Mouse (Mus musculus): ENCODE results near the gene Cdcp1.

DNA sequence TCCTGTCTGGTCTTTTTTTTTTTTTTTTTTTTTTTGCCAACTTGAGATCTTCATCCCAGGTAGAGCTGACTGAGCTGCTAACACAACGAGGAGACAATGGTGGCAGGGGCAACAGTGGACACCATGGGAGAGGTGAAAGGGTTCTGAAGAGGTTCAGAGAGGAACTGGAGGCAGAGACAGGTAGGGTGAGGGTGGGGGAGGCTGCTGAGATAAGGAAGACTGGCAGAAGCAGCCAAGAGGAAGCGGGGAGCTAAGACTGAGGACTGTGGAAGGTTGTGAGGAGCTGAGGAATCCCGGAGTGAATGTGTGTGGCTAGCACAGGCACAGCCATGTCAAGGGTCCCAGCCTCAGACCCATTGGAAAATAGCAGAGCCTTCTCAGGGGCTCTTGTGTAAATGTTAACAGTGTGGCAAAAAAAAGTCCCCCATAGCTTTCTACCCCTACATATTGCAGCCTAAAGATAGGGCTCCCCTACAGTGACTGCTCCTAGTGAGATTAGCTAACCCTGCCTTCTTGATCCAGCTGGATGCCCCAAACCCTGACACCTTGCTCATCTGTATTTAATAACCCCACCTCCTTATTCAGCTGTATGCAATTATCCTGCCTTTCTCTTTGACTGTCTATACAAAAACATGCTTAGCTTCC, 11.4 kb upstream of the Cdcp1 start:
- TF ChIP-seq EP300 (IDR thresholded peaks at IDR 0.05; ENCODE audit: low read depth) (peak; percentile 75), CTCF (IDR thresholded peaks at IDR 0.05; ENCODE audit: low read depth) (no peak)
